Mouse (Mus musculus) heart, embryonic 10.5 days (tissue): ENCODE results near the gene Glo1. TPM values are rescaled to one million over a fixed set of nuclear protein-coding genes. Genes with fewer than 3 reads are reported as not detected.
A peak's percentile ranks its signal among the peaks of the same experiment; 100 is the strongest.

Experiments
- DNase-seq: peaks from one replicate; pipeline ENCODE4 v3.0.0-alpha.2; 2017; ENCODE audit warnings: low spot score
- H3K27ac ChIP-seq: fragments of 300-500 bp; sonication (generic); 2 replicates; pipeline ENCODE4 v1.5.1; 2016; ENCODE audit warnings: mild to moderate bottlenecking
- H3K27me3 ChIP-seq: fragments of 300-500 bp; sonication (generic); 2 replicates; pipeline ENCODE4 v1.6.1; 2016; ENCODE audit warnings: mild to moderate bottlenecking; ENCODE audit not compliant: poor library complexity, insufficient read depth, severe bottlenecking
- H3K36me3 ChIP-seq: fragments of 300-500 bp; sonication (generic); 2 replicates; pipeline ENCODE4 v1.6.1; 2016; ENCODE audit warnings: mild to moderate bottlenecking, moderate library complexity
- H3K4me1 ChIP-seq: fragments of 300-500 bp; sonication (generic); 2 replicates; pipeline ENCODE4 v1.6.1; 2016; ENCODE audit warnings: mild to moderate bottlenecking
- H3K4me3 ChIP-seq: fragments of 300-500 bp; sonication (generic); 2 replicates; pipeline ENCODE4 v1.5.1; 2016; ENCODE audit warnings: mild to moderate bottlenecking, moderate library complexity
- H3K9me3 ChIP-seq: fragments of 300-500 bp; sonication (generic); 2 replicates; pipeline ENCODE4 v1.6.1; 2016; ENCODE audit warnings: mild to moderate bottlenecking, moderate library complexity
- WGBS: fragments of 180-500 bp; shearing (Covaris S2); methylation state at CpG from one replicate; pipeline ENCODE4 v1.1.7; 2016; 5-methylcytosine and 5-hydroxymethylcytosine counted together
- polyA plus RNA-seq: library from polyadenylated mRNA; unstranded; fragments of >200 nt; fragmentation: Nextera tagmentation; extraction: Ambion mirVana; gene quantifications from 2 replicates; pipeline ENCODE4 v1.2.1, GENCODE M21; 2016

Gene Glo1
- polyA plus RNA-seq, 1 experiment from 2014 or later, result 219 TPM

DNA sequence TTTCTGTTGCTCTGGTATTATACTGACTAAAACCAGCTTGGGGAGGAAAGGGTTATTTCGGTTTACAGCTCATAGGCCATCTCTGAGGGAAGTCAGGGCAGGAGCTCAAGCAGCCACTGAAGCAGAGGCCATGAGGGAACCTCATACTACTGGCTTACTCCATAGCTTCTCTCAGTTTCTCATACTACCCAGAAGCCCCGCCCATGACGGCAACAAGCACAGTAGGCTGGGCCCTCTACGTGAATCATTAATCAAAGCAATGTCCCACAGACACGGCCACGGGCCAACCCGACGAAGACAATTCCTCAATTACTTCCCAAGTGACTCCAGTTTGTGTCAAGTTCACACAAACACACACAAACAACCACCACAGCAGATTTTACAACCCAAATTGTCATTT lies 56.5 kb downstream of the Glo1 start:
- WGBS, result 70% methylated on average over 8 of the region's 8 CpGs
- H3K27me3 ChIP-seq, result no peaks in the 10 kb centered on the region
- no peaks in the 10 kb centered on the region for H3K36me3 ChIP-seq
- H3K4me1 ChIP-seq, result peaks cover 26% of the 10 kb centered on the region
- H3K4me3 ChIP-seq, result no peak overlapping the region
- DNase-seq, result no peak
- no peaks in the 10 kb centered on the region for H3K9me3 ChIP-seq
- H3K27ac ChIP-seq, result no peak overlapping the region

- no peak for DNase-seq
- H3K27ac ChIP-seq, result no peak overlapping the region
Observed at GRCm38 (mm10) chr17:30568473-30568872, 58.2 kb downstream of the Glo1 start.

DNA sequence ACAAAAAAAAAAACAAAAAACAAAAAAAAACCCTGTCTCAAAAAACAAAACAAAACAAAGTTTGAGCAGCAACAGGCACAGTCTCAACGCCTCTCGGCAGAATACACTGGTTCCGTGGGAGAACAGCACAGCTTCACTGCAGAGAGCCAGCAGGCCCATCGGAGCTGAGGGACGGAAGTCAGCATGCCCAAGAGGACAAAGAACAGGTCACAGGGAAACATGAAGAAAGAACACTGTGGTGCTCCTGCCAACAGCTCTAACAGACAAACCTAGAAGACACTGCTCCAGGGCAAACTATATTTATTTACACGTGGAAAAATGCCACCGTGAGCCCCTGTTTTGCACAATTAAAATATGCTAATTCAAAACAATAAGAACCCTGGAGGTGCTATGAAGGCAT lies 61.7 kb downstream of the Glo1 start:
- H3K4me3 ChIP-seq, result no peak overlapping the region
- peaks cover 4% of the 10 kb centered on the region for H3K4me1 ChIP-seq
- no peak overlapping the region for H3K27ac ChIP-seq
- 84% methylated on average over 7 of the region's 7 CpGs for WGBS
- no peak for DNase-seq
- no peaks in the 10 kb centered on the region for H3K36me3 ChIP-seq
- H3K27me3 ChIP-seq, result no peaks in the 10 kb centered on the region
- no peaks in the 10 kb centered on the region for H3K9me3 ChIP-seq

More at GRCm38 (mm10) chr17:30568473-30568872, 58.2 kb downstream of the Glo1 start:
- H3K36me3 ChIP-seq, result no peaks in the 10 kb centered on the region
- no peaks in the 10 kb centered on the region for H3K27me3 ChIP-seq
- H3K4me1 ChIP-seq, result peaks cover 15% of the 10 kb centered on the region
- H3K4me3 ChIP-seq, result no peak overlapping the region
- H3K9me3 ChIP-seq, result no peaks in the 10 kb centered on the region

GRCm38 (mm10) chr17:30564407-30564806 lies 62.3 kb downstream of the Glo1 start:
- WGBS, result 83% methylated on average over 3 of the region's 3 CpGs
- H3K36me3 ChIP-seq, result no peaks in the 10 kb centered on the region
- no peak overlapping the region for H3K4me3 ChIP-seq
- no peaks in the 10 kb centered on the region for H3K27me3 ChIP-seq
- H3K27ac ChIP-seq, result no peak overlapping the region
- no peak for DNase-seq
- no peaks in the 10 kb centered on the region for H3K9me3 ChIP-seq
- peaks cover 4% of the 10 kb centered on the region for H3K4me1 ChIP-seq

GRCm38 (mm10) chr17:30563484-30564075 lies 63.1 kb downstream of the Glo1 start:
- Histone ChIP-seq H3K4me3 (no peak overlapping the region), H3K9me3 (no peaks in the 10 kb centered on the region), H3K27me3 (no peaks in the 10 kb centered on the region), H3K36me3 (no peaks in the 10 kb centered on the region), H3K4me1 (peaks cover 4% of the 10 kb centered on the region), H3K27ac (no peak overlapping the region)
- DNase-seq, result no peak
- 72% methylated on average over 6 of the region's 6 CpGs for WGBS

DNA sequence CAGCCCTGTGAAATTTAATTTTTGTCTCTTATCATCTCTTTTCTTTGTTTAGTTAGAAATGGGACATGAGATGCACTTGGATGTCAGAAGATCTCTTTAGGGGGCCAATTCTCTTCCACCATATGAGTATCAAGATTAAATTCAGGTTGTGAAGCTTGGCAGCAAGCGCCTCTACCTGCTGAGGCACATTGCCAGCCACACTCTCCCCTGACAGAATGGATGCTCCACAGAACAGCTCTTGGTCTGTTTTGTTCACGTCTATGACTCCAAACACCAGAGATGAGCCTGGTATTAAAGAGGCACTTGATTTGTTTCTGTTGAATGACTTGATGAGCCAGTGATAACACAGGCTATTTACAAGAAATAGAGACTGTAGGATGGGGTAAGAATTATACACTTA lies 63.9 kb downstream of the Glo1 start:
- H3K27ac ChIP-seq, result no peak overlapping the region

DNA sequence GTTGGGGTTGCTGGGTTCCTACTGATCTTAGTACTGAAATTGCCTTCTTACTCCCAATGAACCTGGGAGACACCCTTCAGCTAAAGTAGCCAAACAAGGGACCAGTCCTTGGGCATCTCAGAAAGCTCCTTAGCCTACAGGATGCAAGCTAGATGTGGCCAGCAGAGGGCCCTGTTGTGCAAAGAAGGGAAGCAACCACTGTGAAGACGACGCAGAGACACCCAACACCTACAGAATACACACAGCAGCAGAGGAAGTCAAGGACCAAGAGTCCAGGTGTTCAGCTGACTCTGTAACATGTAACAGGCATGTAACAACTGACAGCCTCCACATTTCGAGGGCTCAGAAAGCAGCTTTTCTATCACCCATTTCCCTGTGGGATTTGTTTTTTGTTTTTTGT lies 67.1 kb downstream of the Glo1 start:
- 40% methylated on average over 3 of the region's 3 CpGs for WGBS
- H3K36me3 ChIP-seq, result no peaks in the 10 kb centered on the region
- no peaks in the 10 kb centered on the region for H3K27me3 ChIP-seq
- H3K4me3 ChIP-seq, result no peak overlapping the region
- DNase-seq, result no peak
- no peaks in the 10 kb centered on the region for H3K9me3 ChIP-seq
- H3K27ac ChIP-seq, result no peak overlapping the region
- H3K4me1 ChIP-seq, result no peaks in the 10 kb centered on the region

More for the DNA sequence above, 63.9 kb downstream of the Glo1 start:
- Histone ChIP-seq H3K9me3 (no peaks in the 10 kb centered on the region), H3K27me3 (no peaks in the 10 kb centered on the region), H3K4me3 (no peak overlapping the region), H3K4me1 (peaks cover 4% of the 10 kb centered on the region), H3K36me3 (no peaks in the 10 kb centered on the region)
- no peak for DNase-seq
- WGBS, result 80% methylated on average over 2 of the region's 2 CpGs

GRCm38 (mm10) chr17:30558623-30559022 lies 68.0 kb downstream of the Glo1 start:
- 73% methylated on average over 2 of the region's 2 CpGs for WGBS
- Histone ChIP-seq H3K27me3 (no peaks in the 10 kb centered on the region), H3K4me3 (no peak overlapping the region)

GRCm38 (mm10) chr17:30556512-30556911 lies 70.2 kb downstream of the Glo1 start:
- no peaks in the 10 kb centered on the region for H3K36me3 ChIP-seq
- 81% methylated on average over 3 of the region's 3 CpGs for WGBS
- DNase-seq, result no peak
- H3K27me3 ChIP-seq, result no peaks in the 10 kb centered on the region
- no peak overlapping the region for H3K4me3 ChIP-seq
- H3K9me3 ChIP-seq, result no peaks in the 10 kb centered on the region
- H3K4me1 ChIP-seq, result 0 out of 2 replicates have a peak, but pooled peaks cover 4% of the 10 kb centered on the region
- H3K27ac ChIP-seq, result no peak overlapping the region

More at GRCm38 (mm10) chr17:30558623-30559022, 68.0 kb downstream of the Glo1 start:
- H3K36me3 ChIP-seq, result no peaks in the 10 kb centered on the region
- no peaks in the 10 kb centered on the region for H3K9me3 ChIP-seq
- no peak overlapping the region for H3K27ac ChIP-seq
- no peaks in the 10 kb centered on the region for H3K4me1 ChIP-seq
- DNase-seq, result no peak

DNA sequence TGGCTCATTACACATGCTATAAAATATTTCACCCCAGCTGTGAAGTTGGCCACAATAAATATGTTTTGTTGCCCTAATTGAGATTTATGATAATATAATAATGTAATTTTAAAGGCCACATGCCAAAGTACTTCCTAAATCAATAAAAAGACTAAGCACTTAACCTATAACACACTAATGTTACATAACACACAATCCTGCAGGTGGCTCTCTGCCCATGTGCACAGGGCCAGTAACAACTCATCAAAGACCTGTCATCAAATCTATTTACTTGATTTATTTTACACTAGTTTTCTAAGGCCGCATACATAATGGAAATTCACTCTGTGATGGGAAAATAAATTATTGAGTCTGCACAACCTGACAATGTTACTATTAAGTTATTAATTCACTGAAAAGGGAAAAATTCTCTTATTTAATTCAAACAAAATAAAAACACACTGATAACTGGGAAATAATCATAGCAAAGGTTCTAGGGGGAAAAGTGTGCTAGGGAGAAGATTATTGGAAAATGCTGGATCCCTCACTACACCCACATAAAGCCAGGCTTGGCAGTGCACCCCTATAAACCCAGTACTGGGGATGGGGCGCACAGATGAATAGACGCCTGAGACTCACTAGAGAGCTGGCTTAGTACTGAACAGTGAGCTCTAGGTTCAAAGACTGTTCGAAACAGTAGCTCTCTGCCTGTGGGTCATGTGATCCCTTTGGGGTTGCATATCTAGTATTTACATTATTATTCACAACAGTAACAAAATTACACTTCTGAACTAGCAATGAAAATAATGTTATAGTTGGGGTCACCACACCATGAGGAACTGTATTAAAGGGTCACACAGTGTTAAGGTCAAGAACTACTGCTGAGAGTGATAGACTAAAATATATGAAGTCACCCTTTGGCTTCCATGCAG lies 73.4 kb downstream of the Glo1 start:
- no peak overlapping the region for H3K27ac ChIP-seq
- H3K4me1 ChIP-seq, result peaks cover 29% of the 10 kb centered on the region
- no peaks in the 10 kb centered on the region for H3K9me3 ChIP-seq
- H3K4me3 ChIP-seq, result no peak overlapping the region
- 91% methylated on average over 4 of the region's 4 CpGs for WGBS
- H3K36me3 ChIP-seq, result no peaks in the 10 kb centered on the region
- no peaks in the 10 kb centered on the region for H3K27me3 ChIP-seq
- DNase-seq, result no peak

DNA sequence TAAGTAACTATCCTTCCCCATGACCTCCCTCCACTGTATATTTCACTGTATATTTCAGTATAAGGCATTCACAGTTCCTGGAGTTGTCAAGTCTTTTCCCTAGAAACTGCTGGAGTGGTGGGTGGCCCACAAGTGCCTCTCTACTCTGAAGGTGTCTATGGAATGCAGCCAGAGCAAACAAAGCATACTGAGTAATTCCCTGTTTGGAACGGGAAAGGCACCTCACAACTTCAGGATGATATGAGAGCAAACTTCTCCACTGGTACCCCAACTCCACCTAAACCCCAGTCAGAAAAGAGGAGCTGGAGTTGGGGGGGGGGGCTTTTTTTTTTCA lies 75.9 kb downstream of the Glo1 start:
- Histone ChIP-seq H3K9me3 (no peaks in the 10 kb centered on the region), H3K4me1 (peaks cover 29% of the 10 kb centered on the region), H3K4me3 (no peak overlapping the region; the same call in 1 of the 2 replicates), H3K36me3 (no peaks in the 10 kb centered on the region), H3K27me3 (no peaks in the 10 kb centered on the region), H3K27ac (peak overlapping the region; percentile 85)
- WGBS, result 21% methylated on average over 1 of the region's 1 CpGs
- no peak for DNase-seq

- Histone ChIP-seq H3K4me1 (peaks cover 29% of the 10 kb centered on the region), H3K27me3 (no peaks in the 10 kb centered on the region), H3K36me3 (no peaks in the 10 kb centered on the region), H3K9me3 (no peaks in the 10 kb centered on the region), H3K27ac (peak overlapping the region; percentile 85), H3K4me3 (no peak overlapping the region; the same call in none of the 2 replicates)
- WGBS, result 36% methylated on average over 9 of the region's 9 CpGs
- DNase-seq, result no peak
Observed at GRCm38 (mm10) chr17:30549899-30550773, 76.5 kb downstream of the Glo1 start.

GRCm38 (mm10) chr17:30539098-30539497 lies 87.6 kb downstream of the Glo1 start:
- Histone ChIP-seq H3K9me3 (no peaks in the 10 kb centered on the region), H3K36me3 (no peaks in the 10 kb centered on the region), H3K27me3 (no peaks in the 10 kb centered on the region), H3K4me3 (no peak overlapping the region), H3K27ac (no peak overlapping the region), H3K4me1 (peaks cover 39% of the 10 kb centered on the region)
- WGBS, result 22% methylated on average over 8 of the region's 8 CpGs
- no peak for DNase-seq
